Mouse (Mus musculus) hindlimb bud, embryonic 11.5 days (tissue): ENCODE measurements at regions not wholly inside any gene's neighbourhood (a gene's known extent, or its start where the extent isn't known, plus 50 kb on each side); places are given as distances from the start of the nearest gene placed in this dataset.

Experiments used
- DNase-seq: peaks from one replicate; pipeline ENCODE4 v3.0.0-alpha.2; 2012; ENCODE audit warnings: low read depth, low spot score; ENCODE audit errors: extremely low spot score

DNA sequence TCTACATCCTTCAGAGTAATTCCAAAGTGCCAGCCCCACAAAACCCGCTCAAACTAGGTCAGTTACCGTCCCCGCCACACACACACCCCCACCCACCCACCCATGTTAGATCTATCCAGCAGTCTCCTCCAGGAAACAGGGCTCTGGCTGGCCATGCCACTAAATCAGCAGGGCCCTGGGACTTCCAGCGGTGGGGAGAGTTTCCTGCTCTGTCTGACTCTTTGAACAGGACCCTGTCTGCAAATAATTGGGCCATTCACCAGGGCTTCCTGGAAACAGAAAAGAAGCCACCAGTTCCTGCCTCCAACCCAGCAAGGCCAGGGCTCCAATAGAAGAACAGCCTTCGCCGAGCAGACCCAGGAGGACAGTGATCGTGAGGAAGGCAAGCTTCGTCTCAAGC lies 307.1 kb downstream of the Ptpru start:
- DNase-seq: no peak

- no peak for DNase-seq
These were observed 303.3 kb downstream of the Ptpru start for GRCm38 (mm10) chr4:131534831-131535230.

DNA sequence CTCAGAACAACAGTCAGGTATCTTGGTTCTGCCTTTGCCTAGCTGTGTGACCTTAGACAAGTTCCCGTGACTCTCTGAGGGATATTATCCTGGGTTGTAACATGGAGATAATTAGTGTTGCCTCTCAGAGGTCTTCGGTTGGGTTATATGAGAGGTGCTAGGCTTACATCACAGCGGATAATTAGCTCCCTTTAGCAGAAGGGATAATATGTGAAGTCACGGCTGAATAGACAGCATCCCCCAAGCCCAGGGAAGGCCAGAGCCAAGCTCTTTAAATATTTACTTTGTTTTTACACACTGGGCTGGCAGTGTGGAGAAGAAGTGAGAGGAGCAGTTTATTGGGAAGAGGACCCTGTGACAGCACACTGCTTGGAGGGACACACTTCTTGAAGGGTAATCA lies 299.9 kb downstream of the Ptpru start:
- no peak for DNase-seq

DNA sequence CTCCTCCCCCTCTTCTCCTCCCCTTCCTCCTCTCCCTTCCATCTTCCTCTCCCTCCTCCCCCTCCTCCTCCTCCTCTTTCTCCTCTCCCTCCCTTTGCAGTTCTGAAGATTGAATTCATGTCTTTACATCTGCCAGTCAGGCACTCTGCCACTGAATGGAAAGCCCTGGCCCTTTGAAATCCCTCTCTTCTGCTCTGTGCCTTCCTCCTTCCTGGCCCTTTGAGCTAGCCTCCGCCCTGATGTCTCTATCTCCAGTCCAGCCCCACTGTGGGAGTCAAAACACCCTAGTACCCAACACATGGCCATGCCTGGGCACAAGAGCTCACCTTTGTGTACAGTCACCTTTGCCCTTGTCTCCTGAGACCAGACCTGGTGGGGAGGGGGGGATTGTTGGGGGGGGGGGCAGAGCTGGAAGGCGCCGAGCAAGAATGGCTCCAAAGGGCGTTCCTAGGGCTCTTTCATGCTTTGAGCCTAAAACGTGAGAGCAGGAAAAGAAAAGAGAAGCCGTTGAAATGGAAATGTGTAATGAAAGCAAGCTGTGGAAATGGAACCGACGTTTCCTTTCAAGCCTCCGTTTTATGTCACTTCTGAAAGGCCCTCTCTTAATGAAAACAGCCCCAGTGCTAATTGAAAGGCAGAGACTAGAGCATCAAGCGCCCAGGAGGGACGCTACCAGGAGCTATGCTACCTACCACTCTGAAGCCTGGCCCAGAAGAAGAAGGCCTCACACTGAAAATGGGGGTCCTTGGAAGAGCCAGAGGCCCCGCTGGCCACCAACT lies 291.5 kb downstream of the Ptpru start:
- DNase-seq: no peak

DNA sequence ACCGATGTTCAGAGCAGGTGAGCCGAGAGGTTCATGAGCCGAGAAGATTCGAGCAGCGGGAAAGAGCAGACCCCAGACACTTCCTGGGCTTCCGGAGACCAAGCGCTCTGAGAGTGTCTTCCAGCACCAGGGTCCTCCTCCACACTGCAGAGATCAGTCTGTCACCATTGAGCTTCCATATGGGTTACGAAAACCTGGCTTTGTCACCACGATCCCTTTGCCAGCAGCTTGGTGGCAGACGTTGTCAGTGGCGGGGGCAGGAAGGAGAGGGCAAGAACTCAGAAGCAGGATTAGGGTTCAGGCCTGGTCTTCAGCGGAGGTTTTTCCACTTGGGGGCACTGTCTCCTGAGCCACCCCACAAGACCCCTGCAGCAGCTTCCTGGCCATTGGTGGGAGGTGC lies 288.5 kb downstream of the Ptpru start:
- DNase-seq: no peak

GRCm38 (mm10) chr4:131558513-131558912 lies 279.6 kb downstream of the Ptpru start:
- DNase-seq: no peak

GRCm38 (mm10) chr4:131563851-131564250 lies 274.2 kb downstream of the Ptpru start:
- DNase-seq: no peak

DNA sequence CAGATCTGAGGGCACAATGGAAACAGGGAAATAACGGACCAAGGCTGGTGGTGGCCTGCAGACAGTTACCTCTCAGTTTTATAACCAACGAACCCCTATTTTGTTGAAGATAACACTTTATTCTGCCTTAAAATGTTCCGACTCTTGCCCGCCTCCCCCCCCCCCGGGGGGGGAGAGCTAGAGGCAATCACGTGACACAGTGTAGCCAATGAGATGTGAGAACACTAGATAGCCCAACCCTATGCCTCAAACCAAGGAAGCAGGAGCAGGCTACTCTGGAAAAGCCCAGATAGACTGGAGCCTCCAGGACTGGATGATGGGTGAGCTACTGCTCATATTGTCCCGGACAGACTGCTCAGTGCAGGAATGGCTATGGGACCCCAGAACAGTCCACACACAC lies 272.9 kb downstream of the Ptpru start:
- DNase-seq: no peak

- DNase-seq: no peak
These were observed 270.8 kb downstream of the Ptpru start for GRCm38 (mm10) chr4:131567241-131567640.

DNA sequence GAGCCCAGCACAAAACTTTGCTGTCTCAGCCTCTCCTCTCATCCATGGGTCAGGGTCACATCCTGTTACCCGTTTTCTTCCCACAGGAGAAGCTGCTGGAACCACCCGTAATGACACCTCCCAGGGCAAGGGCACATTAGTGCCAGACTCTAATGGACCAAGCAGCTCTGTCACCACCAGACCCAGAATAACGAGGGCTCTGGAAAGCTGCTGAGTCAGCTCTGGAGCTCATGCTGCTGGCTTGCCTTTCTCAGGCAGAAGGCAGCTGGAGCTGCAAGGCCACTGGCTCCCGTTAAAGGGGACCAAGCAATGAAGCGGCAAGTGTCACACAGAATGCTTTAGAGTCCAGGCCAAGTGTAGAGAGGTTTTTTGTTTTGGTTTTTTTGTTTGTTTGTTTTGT lies 268.9 kb downstream of the Ptpru start:
- no peak for DNase-seq

- DNase-seq: no peak
These were observed 260.5 kb downstream of the Ptpru start for GRCm38 (mm10) chr4:131577571-131577970.

GRCm38 (mm10) chr4:131585946-131586345 lies 252.1 kb downstream of the Ptpru start:
- DNase-seq: no peak

- peak; percentile 8 for DNase-seq
These were observed 250.6 kb downstream of the Ptpru start for GRCm38 (mm10) chr4:131587536-131587935.

DNA sequence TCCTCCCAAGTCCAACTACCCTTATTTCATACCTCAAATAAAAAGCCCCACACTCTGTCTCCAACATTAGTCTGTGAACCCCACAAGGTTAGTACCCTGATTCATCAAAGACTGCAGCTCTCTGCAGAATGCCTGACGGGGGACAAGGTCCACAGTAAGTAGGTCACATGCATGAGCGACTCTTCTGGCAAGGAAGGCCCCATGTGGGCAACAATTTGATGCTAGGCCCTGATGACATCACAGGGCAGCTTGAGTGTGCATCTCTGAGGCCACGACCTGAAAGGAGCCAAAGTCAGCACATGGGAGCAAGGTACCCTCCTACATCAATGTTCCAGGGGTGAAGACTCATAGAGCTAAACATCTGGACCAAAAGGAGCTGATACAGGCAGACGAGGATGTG lies 248.0 kb downstream of the Ptpru start:
- no peak for DNase-seq

DNA sequence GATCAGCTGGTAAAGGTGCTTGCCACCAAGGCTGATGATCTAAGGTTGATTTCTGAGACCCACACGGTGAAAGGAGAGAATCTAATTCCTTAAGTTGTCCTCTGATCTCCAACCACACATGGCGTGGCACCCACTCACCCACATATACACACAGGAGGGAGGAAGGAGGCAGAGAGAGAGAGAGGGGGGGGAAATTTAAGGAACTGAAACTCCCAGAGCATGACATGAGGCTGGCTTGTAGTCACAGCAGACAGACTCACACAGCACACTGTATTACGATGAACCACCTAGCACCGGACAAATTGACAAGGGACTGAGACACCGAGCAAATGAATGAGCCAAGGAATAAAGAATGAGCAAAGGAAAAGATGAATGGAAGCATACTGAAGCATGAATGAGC lies 246.6 kb downstream of the Ptpru start:
- no peak for DNase-seq

DNA sequence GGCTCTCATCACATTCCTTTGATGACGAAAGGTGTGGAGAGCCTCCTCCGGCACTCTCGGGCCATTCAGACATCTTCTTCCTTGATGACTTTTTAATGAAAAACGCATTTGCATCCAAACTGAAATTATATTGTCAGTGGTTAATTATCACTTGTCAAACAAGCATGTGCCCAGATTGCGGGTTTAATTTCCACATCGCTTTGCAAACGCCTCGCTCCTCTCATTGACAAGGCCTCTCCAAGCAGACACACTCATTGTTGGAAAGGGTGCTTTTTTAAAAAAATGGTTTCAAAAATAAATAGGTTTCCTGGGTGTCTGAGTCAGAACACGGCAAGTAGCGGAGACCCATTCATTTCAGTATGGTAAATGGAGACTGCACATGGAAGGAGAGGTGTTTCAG lies 240.1 kb downstream of the Ptpru start:
- DNase-seq: no peak

DNA sequence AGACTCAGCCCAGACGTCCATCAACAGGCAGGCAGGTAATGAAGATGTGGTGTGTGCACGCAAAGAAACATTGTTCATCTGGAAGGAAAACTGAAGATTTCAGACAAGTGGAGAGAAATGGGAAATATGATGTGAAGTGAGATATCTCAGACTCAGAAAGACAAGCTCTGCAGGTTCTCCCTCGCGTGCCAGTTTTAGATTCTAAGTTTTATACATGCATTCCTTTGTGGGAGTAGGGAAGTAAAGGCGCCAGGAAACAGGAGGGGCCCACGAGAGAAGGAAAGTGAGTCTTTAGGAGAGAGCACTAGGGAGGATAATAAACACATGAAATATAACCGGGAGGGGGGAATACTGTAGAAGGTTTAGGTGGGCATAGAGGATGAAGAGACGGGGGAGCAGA lies 223.7 kb downstream of the Ptpru start:
- DNase-seq: no peak

DNA sequence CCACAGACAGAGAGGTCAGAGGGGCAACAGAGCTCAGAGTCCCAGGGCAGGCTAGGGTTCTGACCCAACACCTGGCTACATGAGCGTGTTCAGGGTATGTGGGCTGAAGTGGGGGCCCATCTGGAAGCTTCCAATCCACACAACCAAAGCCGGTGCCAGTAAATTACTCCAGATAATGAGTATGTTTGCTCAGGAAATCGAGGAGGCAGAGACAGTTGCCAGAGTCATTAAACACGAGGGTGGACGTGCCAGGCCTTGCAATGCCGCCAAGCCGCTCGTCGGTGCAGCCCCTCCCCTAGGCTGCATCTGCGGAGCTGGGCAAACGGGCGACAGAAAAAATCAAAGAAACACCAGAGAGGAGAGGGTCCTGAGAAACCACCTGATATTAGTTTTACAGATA lies 222.5 kb downstream of the Ptpru start:
- no peak for DNase-seq

- DNase-seq: no peak
These were observed 200.0 kb downstream of the Ptpru start for GRCm38 (mm10) chr4:131638105-131638504.

DNA sequence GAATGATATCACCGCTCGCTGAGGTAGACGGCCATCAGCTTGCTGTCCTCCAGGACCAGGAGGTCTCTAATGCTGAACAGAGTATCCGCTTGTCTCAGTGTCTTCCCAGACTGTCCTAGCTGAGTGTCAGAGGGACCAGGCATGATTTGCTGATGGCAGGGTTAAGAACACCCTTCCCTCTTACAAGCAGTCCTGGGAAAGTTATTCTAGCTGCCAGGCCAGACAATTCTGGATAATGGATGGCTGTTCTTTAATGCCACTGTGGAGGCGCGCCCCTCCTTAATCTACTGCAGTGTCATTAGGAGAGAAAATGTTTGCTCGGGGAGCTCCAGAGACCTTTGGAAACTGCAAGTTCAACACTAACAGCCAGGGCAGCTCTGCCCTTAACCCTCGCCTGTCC lies 182.1 kb downstream of the Ptpru start:
- DNase-seq: no peak

GRCm38 (mm10) chr4:131657922-131658321 lies 180.2 kb downstream of the Ptpru start:
- DNase-seq: peak; percentile 5

DNA sequence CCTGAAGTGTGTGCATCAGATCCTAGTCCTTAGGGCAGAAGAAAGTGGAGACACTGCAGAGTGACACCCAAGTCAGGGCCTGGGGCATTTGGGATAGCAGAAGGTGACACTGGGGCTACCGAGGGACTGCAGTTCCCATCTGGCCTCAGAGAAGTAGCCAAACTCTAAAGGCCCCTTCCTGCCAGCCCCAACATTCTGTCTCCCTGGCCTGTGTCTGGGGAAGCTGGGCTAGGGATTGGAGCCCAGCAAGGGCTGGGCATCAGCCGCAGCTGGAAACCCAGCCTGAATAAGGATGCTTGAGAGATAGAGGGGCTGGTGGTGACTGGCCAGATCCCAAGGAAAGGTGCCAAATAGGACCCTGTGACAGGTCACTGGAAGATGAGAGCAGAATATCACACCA lies 177.2 kb downstream of the Ptpru start:
- DNase-seq: no peak

DNA sequence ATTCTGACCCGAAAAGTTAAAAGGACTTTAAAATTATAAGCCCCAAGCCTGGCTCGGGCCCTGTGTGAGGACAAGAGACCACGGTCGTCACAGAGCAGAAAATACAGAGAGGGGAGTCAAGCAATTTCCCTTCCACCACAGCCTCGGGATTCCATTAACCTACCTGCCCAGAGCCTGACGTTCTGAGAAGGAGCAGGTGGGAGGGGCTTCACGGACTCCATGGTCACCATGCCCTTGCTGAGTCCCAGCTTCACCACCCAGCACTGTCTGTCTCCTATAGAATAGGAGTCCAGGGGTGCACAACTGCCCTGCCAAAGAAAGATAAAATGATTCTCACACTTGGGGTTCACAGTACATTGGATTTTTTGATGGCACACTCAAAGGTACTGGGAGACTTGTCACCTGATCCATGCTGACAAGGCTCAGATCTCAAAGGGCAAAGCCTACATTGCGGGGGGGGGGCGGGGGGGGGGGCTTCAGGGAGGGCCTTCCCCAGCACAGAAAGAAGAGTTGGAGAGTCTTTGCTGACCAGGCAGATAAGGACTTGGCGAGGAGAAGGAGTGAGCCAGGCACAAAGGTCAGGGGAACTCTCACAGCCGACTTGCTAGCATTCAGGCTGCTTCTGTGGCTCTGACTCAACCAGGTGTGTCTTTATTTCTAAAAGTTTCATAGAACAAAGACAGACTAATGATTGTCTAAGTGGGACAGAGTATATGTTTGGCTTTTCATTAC lies 166.1 kb downstream of the Ptpru start:
- DNase-seq: no peak
